Mouse (Mus musculus) left cerebral cortex, postnatal 25 days (tissue): Measurements from ENCODE around the gene Igf2bp1. TPM values are rescaled to one million over a fixed set of nuclear protein-coding genes. Genes with fewer than 3 reads are reported as not detected.

Experiments used
- DNase-seq, 2 experiments: peaks; one replicate each; pipeline ENCODE4 v3.0.0; 2022; ENCODE audit warnings: low spot score in 2 of 2, mixed read lengths in 1 of 2
- intact Hi-C: fragments of 180-260 bp; cut with DNase I; formaldehyde crosslinking; loops from one replicate; pipeline ENCODE4 v1.15.1; 2025
- total RNA-seq, 2 experiments: library from RNA; stranded (reverse); gene quantifications; 2 replicates each; pipeline ENCODE4 v1.2.3; 2021

Gene Igf2bp1
- total RNA-seq, 2 experiments from 2014 or later = 0.18 to 0.34 TPM

- intact Hi-C loops = loop anchor here (10.0 kb wide), 1 partner anchor 729 kb away; no protein-coding TSS in a partner anchor
- DNase-seq = no peak
Measured at GRCm38 (mm10) chr11:96015421-96015820, 9.7 kb upstream of the Igf2bp1 start.

- intact Hi-C loops = loop anchor here (10.0 kb wide), 1 partner anchor 733 kb away; no protein-coding TSS in a partner anchor
- DNase-seq = no peak
Measured at GRCm38 (mm10) chr11:96011982-96012381, 6.2 kb upstream of the Igf2bp1 start.

GRCm38 (mm10) chr11:96008827-96009226, 3.1 kb upstream of the Igf2bp1 start:
- no peak for DNase-seq
- intact Hi-C loops = loop anchor here (5.0 to 10.0 kb wide), 5 partner anchors 168 to 864 kb away; partner anchors contain the start of genes Dlx4, Hoxb2 and Hoxb8

GRCm38 (mm10) chr11:96007516-96008235, 1.9 kb upstream of the Igf2bp1 start:
- intact Hi-C loops = loop anchor here (5.0 to 10.0 kb wide), 5 partner anchors 170 to 863 kb away; partner anchors contain the start of genes Dlx4, Hoxb2 and Hoxb8
- DNase-seq = peak in 1 of 2 experiments; percentile 6

DNA sequence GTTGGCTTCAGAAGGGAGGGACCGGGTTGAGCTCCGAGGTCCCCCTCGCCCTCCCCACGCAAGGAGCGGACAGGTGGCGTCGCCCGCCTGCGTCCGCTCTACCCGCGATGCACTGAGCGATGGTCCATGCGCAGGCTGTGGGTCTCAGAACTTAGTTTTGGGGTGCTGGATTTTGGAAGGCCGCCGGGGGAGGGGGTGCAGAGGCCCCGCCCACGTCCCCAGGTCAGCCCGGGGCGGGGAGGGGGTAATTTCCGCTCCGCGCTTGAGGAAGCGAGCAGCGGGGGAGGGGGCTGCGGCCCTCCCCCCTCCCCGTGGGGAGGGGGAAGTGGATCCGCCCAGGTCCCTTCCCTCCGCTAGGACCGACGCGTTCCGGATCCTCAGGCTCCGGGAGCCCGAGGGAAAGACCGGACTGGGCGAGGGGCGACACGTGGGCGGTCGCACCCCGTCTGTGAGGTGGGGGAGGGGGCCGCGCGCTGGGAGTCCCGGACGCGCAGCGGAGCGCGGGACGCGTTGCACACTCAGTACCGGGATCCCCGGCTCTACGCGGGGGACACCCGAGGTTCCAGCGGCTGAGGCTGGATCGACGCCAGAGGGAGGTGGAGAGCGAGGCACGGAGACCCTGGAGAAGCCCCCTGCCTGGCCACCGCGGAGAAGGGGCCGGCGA, 1.2 kb upstream of the Igf2bp1 start:
- intact Hi-C loops = loop anchor here (5.0 to 10.0 kb wide), 5 partner anchors 170 to 862 kb away; partner anchors contain the start of genes Dlx4, Hoxb2 and Hoxb8
- no peak for DNase-seq

DNA sequence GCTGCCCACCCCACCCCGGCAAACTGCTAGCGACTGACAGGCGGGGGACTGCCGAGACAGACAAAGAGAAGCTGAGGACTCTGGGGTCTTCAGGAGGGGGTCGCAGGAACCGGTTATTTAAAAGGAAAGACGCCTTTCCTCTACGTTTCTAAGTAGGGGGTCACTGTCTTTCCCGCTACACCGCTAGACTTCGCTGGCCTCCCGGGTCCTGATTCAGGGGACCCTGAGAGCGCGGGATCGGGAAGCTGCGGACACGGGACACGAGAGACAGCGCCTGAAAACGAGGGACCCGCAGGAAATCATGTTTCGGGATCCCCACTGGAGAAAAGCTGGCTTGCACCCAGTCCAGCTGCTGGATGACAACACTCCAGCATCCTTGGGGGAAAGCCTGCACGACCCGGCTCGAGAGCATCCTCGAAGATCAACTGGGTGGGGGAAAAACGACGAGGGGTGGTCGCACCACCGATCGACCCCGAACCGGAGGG, 669 bp upstream of the Igf2bp1 start:
- intact Hi-C loops = loop anchor here (5.0 to 10.0 kb wide), 5 partner anchors 171 to 862 kb away; partner anchors contain the start of genes Dlx4, Hoxb2 and Hoxb8
- peak in 1 of 2 experiments; percentile 3 for DNase-seq

- DNase-seq = no peak
- intact Hi-C loops = loop anchor here (5.0 to 10.0 kb wide), 5 partner anchors 172 to 860 kb away; partner anchors contain the start of genes Dlx4, Hoxb2 and Hoxb8
Measured at GRCm38 (mm10) chr11:96004793-96005402, 842 bp downstream of the Igf2bp1 start.

DNA sequence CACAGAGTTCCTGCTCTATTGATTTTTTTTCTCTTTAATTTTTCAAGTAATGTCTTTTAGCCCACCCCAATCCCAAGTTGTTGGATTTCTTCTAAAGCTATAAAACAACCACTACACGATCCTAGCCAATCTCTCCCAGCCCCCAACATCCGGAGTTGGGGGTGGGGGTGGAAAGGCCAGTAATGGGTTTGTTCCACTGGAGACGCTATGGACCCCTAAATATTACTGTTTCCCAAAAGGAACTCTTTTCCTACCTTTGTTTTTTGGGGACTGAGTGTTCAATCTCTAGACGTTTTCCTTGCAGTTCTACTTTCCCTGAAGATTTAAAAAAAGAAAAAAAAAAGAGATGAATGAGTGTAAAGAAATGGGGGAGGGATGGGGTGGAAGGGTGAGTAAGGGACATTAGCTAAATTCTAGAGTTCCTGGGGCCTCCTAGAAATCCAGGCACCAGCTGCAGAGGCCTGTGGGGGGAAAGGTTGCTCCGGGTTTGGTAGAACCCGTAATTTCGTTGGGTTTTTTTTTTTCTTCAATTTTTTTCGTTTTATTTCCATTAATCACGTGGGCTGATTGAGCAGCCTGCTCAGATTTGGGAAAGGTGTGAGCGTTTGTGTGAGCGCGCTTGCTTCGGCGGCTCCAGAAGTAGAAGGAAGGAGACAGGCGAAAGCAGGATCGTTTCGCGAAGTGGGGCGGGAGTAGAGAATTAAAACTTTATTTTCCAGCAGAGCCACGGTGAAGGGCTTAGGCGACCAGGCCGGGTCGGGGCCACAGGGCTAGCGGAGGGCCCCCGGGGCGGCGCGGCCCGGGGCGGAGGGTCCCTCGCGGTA, 1.6 kb downstream of the Igf2bp1 start:
- peak in 1 of 2 experiments; percentile 7 for DNase-seq
- intact Hi-C loops = loop anchor here (10.0 kb wide), 1 partner anchor 859 kb away; the partner anchor contains the start of gene Dlx4

GRCm38 (mm10) chr11:96003100-96003900, 2.4 kb downstream of the Igf2bp1 start:
- intact Hi-C loops = loop anchor here (10.0 kb wide), 1 partner anchor 858 kb away; the partner anchor contains the start of gene Dlx4
- no peak for DNase-seq

GRCm38 (mm10) chr11:95994151-95994550, 11.6 kb downstream of the Igf2bp1 start:
- DNase-seq = no peak
- intact Hi-C loops = no loop called here

DNA sequence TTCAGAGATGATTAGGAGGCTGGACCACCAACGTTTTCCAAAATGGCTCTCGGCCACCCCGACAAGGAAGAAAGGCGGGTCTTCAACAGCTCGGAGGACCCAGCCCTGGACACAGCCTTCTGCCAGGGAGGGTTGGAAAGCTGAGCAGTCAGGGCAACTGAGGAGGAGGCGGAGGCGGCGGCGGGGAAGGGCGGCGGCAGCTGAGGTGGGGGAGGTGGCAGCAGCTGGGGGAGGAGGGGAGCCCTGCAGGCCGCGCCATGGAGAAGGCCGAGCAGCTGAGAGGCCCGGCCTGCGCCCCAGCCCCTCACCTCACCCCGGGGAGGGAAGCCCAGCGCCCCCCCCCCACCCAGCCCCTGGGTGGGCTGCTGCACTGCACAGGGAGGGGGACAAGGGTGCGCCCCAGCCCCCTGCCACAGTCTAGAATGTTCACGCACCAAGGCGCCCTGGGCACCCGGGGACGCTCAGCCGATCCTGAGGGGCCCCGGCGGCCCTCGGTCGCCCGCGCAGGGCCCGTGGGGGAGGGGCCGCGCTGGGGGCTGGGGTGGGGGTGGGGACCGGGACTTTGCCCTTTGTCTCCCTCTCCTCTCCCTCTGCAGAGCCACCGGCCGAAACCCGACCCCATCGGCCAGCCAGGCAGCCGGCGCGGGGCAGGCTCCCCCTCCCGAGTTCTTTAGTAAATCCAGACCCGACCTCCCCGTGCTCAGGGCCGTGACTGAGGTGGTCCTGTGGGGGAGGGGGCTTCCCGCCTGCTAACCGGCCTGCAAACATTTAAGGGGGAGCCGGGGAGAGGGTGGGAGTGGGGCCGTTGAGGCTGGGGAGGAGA, 14.6 kb downstream of the Igf2bp1 start:
- intact Hi-C loops = no loop called here
- DNase-seq = peak in 1 of 2 experiments; percentile 9

DNA sequence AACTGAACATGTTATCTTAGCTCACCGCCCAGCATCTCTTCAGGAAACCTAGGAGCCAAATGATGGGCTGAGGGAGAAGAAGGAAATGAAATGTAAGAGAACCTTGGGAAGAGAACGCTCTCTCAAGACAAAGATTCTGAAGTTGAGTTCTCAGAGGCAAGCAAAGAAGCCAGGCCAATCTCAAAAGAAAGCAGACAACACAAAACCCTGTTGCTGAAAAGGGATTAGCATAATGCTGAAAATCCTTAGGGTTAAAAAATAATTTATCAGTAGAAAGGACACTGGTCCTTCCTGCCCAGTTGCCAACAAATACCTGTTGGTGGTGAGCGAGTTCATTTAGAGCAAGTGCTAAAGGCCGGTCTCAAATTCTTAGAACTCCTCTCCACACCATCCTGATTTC, 15.3 kb downstream of the Igf2bp1 start:
- intact Hi-C loops = no loop called here
- no peak for DNase-seq

DNA sequence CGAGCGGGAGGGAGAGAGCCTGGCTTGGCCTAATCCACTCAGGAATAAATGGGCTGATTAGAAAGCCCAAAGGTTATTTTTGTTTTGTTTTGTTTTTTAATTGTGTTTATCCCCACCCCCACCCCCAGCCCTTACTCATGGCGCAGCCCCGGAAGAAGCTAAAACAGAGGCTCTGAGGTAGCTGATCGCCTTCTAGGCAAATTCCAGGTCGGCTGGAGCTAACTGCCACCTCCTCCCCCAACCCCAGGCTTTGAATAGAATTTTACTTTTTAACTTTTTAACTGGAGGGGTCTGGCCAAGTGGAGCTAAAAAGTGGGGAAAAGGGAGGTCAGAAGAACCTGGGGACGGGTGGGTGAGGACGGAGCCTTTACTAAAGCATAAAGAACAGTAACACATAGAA, 15.9 kb downstream of the Igf2bp1 start:
- intact Hi-C loops = no loop called here
- no peak for DNase-seq

- peak in 1 of 2 experiments; percentile 4 for DNase-seq
- intact Hi-C loops = no loop called here
Measured at GRCm38 (mm10) chr11:95988533-95988932, 17.2 kb downstream of the Igf2bp1 start.

DNA sequence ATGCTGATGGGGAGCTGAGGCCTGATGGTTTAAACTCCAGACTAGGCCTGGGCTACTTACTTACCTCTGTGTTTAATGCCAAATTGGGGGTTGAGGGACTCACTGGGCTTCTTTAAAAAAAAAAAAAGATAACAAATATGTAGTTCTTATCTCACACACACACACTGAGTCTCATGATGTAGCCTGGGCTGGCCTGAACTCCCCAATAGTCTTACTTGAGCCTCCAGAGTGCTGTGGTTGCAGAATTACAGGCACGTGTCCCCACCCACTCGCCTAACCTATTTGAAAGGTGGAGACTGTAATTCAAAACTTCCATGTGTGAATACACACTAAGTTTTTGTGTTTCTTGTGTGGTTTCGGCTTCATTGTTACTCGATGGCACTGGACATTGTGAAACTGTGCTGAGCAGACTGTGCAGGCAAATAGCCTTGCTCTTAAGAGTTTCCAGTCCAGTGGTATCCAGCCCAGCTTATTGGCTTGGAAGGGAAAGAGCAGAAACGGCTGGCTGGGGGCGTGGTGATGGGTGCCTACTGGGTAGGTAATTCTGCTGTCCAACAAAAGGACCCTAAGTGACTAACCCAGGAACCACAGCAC, 17.8 kb downstream of the Igf2bp1 start:
- intact Hi-C loops = no loop called here
- no peak for DNase-seq

- intact Hi-C loops = no loop called here
- no peak for DNase-seq
Measured at GRCm38 (mm10) chr11:95982475-95982874, 23.3 kb downstream of the Igf2bp1 start.

- DNase-seq = no peak
- intact Hi-C loops = no loop called here
Measured at GRCm38 (mm10) chr11:95981804-95982203, 23.9 kb downstream of the Igf2bp1 start.
